Mouse (Mus musculus) forebrain, embryonic 14.5 days (tissue): ENCODE measurements around the gene Tcf21. TPM values are rescaled to one million over a fixed set of nuclear protein-coding genes. Genes with fewer than 3 reads are reported as not detected.

Source experiments
- ATAC-seq: fragments of 200-750 bp; cut with Nextera tagmentation; 2 replicates; pipeline ENCODE4 v1.8.0; 2017; ENCODE audit warnings: mild to moderate bottlenecking, moderate library complexity
- DNase-seq: peaks from one replicate; pipeline ENCODE4 v3.0.0-alpha.2; 2015; ENCODE audit warnings: low spot score
- H3K27ac ChIP-seq: fragments of 300-500 bp; sonication (generic); 2 replicates; pipeline ENCODE4 v1.5.1; 2014; ENCODE audit warnings: low read depth, mild to moderate bottlenecking, control low read depth, low read length, moderate library complexity
- H3K27me3 ChIP-seq: fragments of 300-500 bp; sonication (generic); replicated peaks from 2 replicates; pipeline ENCODE4 v1.6.1; 2014; ENCODE audit warnings: low read length, control low read depth, mixed read lengths; ENCODE audit not compliant: control insufficient read depth, insufficient read depth
- H3K36me3 ChIP-seq: fragments of 300-500 bp; sonication (generic); 2 replicates; pipeline ENCODE4 v1.6.1; 2014; ENCODE audit warnings: low read length, control low read depth; ENCODE audit not compliant: control insufficient read depth, insufficient read depth
- H3K4me1 ChIP-seq: fragments of 300-500 bp; sonication (generic); 2 replicates; pipeline ENCODE4 v1.6.1; 2014; ENCODE audit warnings: antibody characterized with exemption, low read length, control low read depth; ENCODE audit not compliant: control insufficient read depth, insufficient read depth
- H3K4me2 ChIP-seq: fragments of 300-500 bp; sonication (generic); 2 replicates; pipeline ENCODE4 v1.6.1; 2014; ENCODE audit warnings: mild to moderate bottlenecking, control low read depth, low read length
- H3K4me3 ChIP-seq: fragments of 300-500 bp; sonication (generic); 2 replicates; pipeline ENCODE4 v1.5.1; 2014; ENCODE audit warnings: low read depth, low read length, control low read depth
- H3K9ac ChIP-seq: fragments of 300-500 bp; sonication (generic); 2 replicates; pipeline ENCODE4 v1.6.1; 2014; ENCODE audit warnings: mild to moderate bottlenecking, low read length, control low read depth, moderate library complexity
- H3K9me3 ChIP-seq: fragments of 300-500 bp; sonication (generic); replicated peaks from 2 replicates; pipeline ENCODE4 v1.6.1; 2016; ENCODE audit warnings: low read length, control low read depth, mixed read lengths; ENCODE audit not compliant: control insufficient read depth
- WGBS: fragments of 180-500 bp; shearing (Covaris S2); extraction: QIAGEN DNeasy Blood & Tissue Kit; methylation state at CpG from one replicate; pipeline ENCODE4 v1.1.7; 2014; 5-methylcytosine and 5-hydroxymethylcytosine counted together
- polyA plus RNA-seq: library from polyadenylated mRNA; unstranded; fragments of >200 nt; fragmentation: Nextera tagmentation; extraction: Ambion mirVana; gene quantifications from 2 replicates; pipeline ENCODE4 v1.2.1, GENCODE M21; 2014

The Tcf21 gene
- polyA plus RNA-seq, 1 experiment from 2014 or later, result 0.32 TPM

- H3K27me3 ChIP-seq, result peaks cover 55% of the 10 kb centered on the region
- no peaks in the 10 kb centered on the region for H3K36me3 ChIP-seq
- no peak overlapping the region for H3K4me3 ChIP-seq
- 7% methylated on average over 12 of the region's 12 CpGs for WGBS
- no peaks in the 10 kb centered on the region for H3K9me3 ChIP-seq
- H3K4me2 ChIP-seq, result no peak overlapping the region
- no peak overlapping the region for H3K27ac ChIP-seq
- DNase-seq, result no peak
- no peaks in the 10 kb centered on the region for H3K4me1 ChIP-seq
- no peak overlapping the region for H3K9ac ChIP-seq
- ATAC-seq, result no peak
These were observed 8.1 kb downstream of the Tcf21 start for GRCm38 (mm10) chr10:22811921-22812320.

- H3K4me1 ChIP-seq, result no peaks in the 10 kb centered on the region
- H3K4me3 ChIP-seq, result no peak overlapping the region
- DNase-seq (no peak), ATAC-seq (no peak)
- H3K27me3 ChIP-seq, result no peaks in the 10 kb centered on the region
- H3K27ac ChIP-seq, result no peak overlapping the region
- no peak overlapping the region for H3K4me2 ChIP-seq
- H3K36me3 ChIP-seq, result no peaks in the 10 kb centered on the region
- WGBS, result 59% methylated on average over 3 of the region's 3 CpGs
- H3K9me3 ChIP-seq, result no peaks in the 10 kb centered on the region
- no peak overlapping the region for H3K9ac ChIP-seq
These were observed 37.3 kb downstream of the Tcf21 start for GRCm38 (mm10) chr10:22782684-22783083.

GRCm38 (mm10) chr10:22781466-22781865, 38.5 kb downstream of the Tcf21 start:
- ATAC-seq (no peak), DNase-seq (no peak)
- Histone ChIP-seq H3K36me3 (no peaks in the 10 kb centered on the region), H3K4me2 (no peak overlapping the region), H3K4me1 (no peaks in the 10 kb centered on the region), H3K9ac (no peak overlapping the region), H3K27ac (no peak overlapping the region), H3K4me3 (no peak overlapping the region), H3K9me3 (no peaks in the 10 kb centered on the region), H3K27me3 (no peaks in the 10 kb centered on the region)
- WGBS, result 39% methylated on average over 4 of the region's 4 CpGs

- Histone ChIP-seq H3K4me2 (no peak overlapping the region), H3K9me3 (no peaks in the 10 kb centered on the region), H3K9ac (no peak overlapping the region), H3K27me3 (no peaks in the 10 kb centered on the region), H3K36me3 (no peaks in the 10 kb centered on the region), H3K4me1 (no peaks in the 10 kb centered on the region), H3K27ac (no peak overlapping the region), H3K4me3 (no peak overlapping the region)
- WGBS, result 22% methylated on average over 5 of the region's 5 CpGs
- DNase-seq (peak; percentile 70), ATAC-seq (no peak)
These were observed 42.0 kb downstream of the Tcf21 start for GRCm38 (mm10) chr10:22777939-22778338.

GRCm38 (mm10) chr10:22776007-22776698, 43.8 kb downstream of the Tcf21 start:
- H3K9me3 ChIP-seq, result no peaks in the 10 kb centered on the region
- H3K4me1 ChIP-seq, result no peaks in the 10 kb centered on the region
- peak overlapping the region; percentile 29; the same call in 1 of the 2 replicates for H3K9ac ChIP-seq
- WGBS, result 9% methylated on average over 7 of the region's 7 CpGs
- H3K36me3 ChIP-seq, result no peaks in the 10 kb centered on the region
- DNase-seq (peak; percentile 76), ATAC-seq (peak; percentile 78)
- no peaks in the 10 kb centered on the region for H3K27me3 ChIP-seq
- H3K4me3 ChIP-seq, result no peak overlapping the region
- H3K4me2 ChIP-seq, result no peak overlapping the region
- no peak overlapping the region for H3K27ac ChIP-seq

DNA sequence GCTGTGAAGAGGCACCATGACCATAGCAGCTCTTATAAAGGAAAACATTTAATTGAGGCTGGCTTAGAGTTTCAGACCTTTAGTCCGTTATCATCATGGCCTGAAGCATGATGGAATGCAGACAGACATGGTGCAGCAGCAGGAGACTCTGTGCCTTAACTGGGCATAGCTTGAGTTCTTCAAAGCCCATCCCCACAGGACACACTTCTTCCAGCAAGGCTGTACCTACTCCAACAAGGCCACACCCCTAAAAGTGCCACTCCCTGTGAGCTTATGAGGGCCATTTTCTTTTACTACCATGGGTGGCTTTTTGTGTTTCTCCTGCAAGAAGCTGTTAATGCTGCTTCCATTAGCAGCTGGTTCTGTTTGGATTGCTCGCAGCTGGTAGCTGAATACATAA, 44.5 kb downstream of the Tcf21 start:
- Histone ChIP-seq H3K4me2 (no peak overlapping the region), H3K27me3 (no peaks in the 10 kb centered on the region), H3K9me3 (no peaks in the 10 kb centered on the region), H3K9ac (no peak overlapping the region), H3K4me1 (no peaks in the 10 kb centered on the region), H3K4me3 (no peak overlapping the region), H3K36me3 (no peaks in the 10 kb centered on the region), H3K27ac (no peak overlapping the region)
- ATAC-seq (peak; percentile 50; the same call in 1 of the 2 replicates), DNase-seq (no peak)
- WGBS, result 82% methylated on average over 2 of the region's 2 CpGs

DNA sequence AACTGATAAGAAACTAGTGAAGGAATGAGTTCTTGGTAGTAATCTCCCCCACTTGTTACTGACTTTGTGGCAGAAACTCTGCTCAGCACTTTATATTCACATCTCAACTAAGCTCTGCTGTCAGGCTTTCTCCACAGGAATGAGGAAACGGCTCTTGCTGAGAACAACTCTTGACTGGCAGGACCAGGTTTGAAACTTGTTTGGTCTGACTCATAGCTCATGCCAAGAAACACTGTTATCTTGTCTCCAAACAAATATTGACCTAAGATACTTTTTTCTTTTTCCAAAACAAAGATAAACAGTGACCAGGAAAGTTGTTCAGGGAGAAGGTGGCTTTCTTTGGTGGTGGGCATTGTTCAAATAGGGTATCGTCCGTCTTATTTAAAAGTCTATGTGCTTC, 45.3 kb downstream of the Tcf21 start:
- no peaks in the 10 kb centered on the region for H3K36me3 ChIP-seq
- no peaks in the 10 kb centered on the region for H3K9me3 ChIP-seq
- WGBS, result 92% methylated on average over 3 of the region's 3 CpGs
- H3K9ac ChIP-seq, result no peak overlapping the region
- H3K27ac ChIP-seq, result no peak overlapping the region
- H3K4me2 ChIP-seq, result no peak overlapping the region
- no peaks in the 10 kb centered on the region for H3K27me3 ChIP-seq
- ATAC-seq (no peak), DNase-seq (no peak)
- no peak overlapping the region for H3K4me3 ChIP-seq
- no peaks in the 10 kb centered on the region for H3K4me1 ChIP-seq

Other genes with a start within 250 kb of the Tcf21 start
- gene Slc2a12, start 175.2 kb downstream of the Tcf21 start, polyA plus RNA-seq, result 4.5 and 6.8 TPM in 2 replicates
- 108 and 121 TPM in 2 replicates for gene Tbpl1, start 88.2 kb downstream of the Tcf21 start, polyA plus RNA-seq